ENCODE assay signal across 25 mouse cellular contexts in the genomic region with DNA sequence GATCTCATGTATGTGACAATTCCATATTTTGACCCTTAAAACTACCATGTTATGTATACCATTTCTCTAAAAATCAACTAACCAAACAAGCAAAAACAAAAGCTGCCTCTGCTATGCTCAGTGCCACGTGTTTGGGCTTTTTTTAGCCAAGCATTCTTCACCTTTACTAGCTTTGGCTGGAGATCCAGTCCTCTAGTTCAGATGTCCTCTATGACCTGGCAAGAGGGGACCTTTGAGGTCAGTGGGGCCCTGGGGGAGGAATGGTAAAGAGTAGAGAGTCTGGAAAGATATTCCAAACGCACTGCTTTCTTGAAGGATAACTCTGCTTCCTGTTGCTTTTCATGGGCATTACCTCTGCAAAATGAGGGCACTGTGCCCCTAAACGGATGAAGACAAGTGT.
A peak's percentile ranks its signal among the peaks of the same experiment; 100 is the strongest.
DNase-seq lines count a peak whose midpoint lies in the region; ATAC-seq lines count a peak whose summit lies in the region.
"Had no signal": no experiment of that assay in that cellular context is flagged by ENCODE, and none has a peak within 500 bp of the region (broad histone marks: within the 10 kb centered on the region; RNA-seq: fewer than 3 reads in every experiment).

No protein-coding gene starts in this region.

- peak; percentile 39 for DNase-seq in adrenal gland, postnatal 14 days
- no peak for DNase-seq in adrenal gland, adult 18-20 months (ENCODE audit: low spot score in 2 of 2)
- peak; percentile 77 for DNase-seq in kidney, adult 11 months
- peak; percentile 45 to 70 for DNase-seq in heart, adult 9 months (ENCODE audit: low spot score in 2 of 2)
- DNase-seq in heart, postnatal 4 days, result peak; percentile 47
- no peak for DNase-seq in retina, embryonic 14.5 days (ENCODE audit: low spot score)
- DNase-seq in left cerebral cortex, postnatal 25 days (ENCODE audit: low spot score in 2 of 2), result no peak
- DNase-seq: cerebellum, adult 18-20 months; cerebellum, postnatal 25 days; embryo, embryonic 11 days; layer of hippocampus, postnatal 36 days; liver, postnatal 0 days; lung, postnatal 14 days; right cerebral cortex, postnatal 14 days; spleen, adult 18-20 months; thymus, postnatal 25 days had no signal

- H3K4me1 ChIP-seq in kidney, embryonic 16.5 days (ENCODE audit: insufficient read depth, low read length), result peaks cover 21% of the 10 kb centered on the region
- H3K4me1 ChIP-seq: forebrain, embryonic 15.5 days; hindbrain, embryonic 13.5 days; midbrain, embryonic 13.5 days; neural tube, embryonic 13.5 days had no signal

- no peak for ATAC-seq in kidney, embryonic 16.5 days (ENCODE audit: low FRiP score, low TSS enrichment)
- ATAC-seq: CD4-positive, CD25-positive, alpha-beta regulatory T cell, adult 4 months; forebrain, embryonic 15.5 days; liver, postnatal 0 days; midbrain, embryonic 13.5 days; Patski had no signal

- no peaks in the 10 kb centered on the region for H3K9me3 ChIP-seq in kidney, embryonic 16.5 days (ENCODE audit: low read length)
- H3K9me3 ChIP-seq: forebrain, embryonic 15.5 days; hindbrain, embryonic 13.5 days; limb, embryonic 15.5 days; midbrain, embryonic 13.5 days; neural tube, embryonic 13.5 days had no signal

- intact Hi-C loops in left cerebral cortex, postnatal 25 days (cut with DNase I), result no loop called here

- no peaks in the 10 kb centered on the region for H3K36me3 ChIP-seq in kidney, embryonic 16.5 days (ENCODE audit: insufficient read depth, low read length)
- H3K36me3 ChIP-seq: forebrain, embryonic 15.5 days; hindbrain, embryonic 13.5 days; limb, embryonic 15.5 days; midbrain, embryonic 13.5 days; neural tube, embryonic 13.5 days had no signal

- no peak overlapping the region for H3K4me3 ChIP-seq in kidney, embryonic 16.5 days (ENCODE audit: low read length)
- H3K4me3 ChIP-seq: forebrain, embryonic 15.5 days; hindbrain, embryonic 13.5 days; layer of hippocampus, adult 2 months; limb, embryonic 15.5 days; midbrain, embryonic 13.5 days; neural tube, embryonic 13.5 days had no signal

- 71% methylated on average over 3 of the region's 3 CpGs for WGBS in kidney, embryonic 16.5 days

- H3K27me3 ChIP-seq in kidney, embryonic 16.5 days (ENCODE audit: insufficient read depth, low read length), result no peaks in the 10 kb centered on the region
- H3K27me3 ChIP-seq: forebrain, embryonic 15.5 days; hindbrain, embryonic 13.5 days; limb, embryonic 15.5 days; midbrain, embryonic 13.5 days; neural tube, embryonic 13.5 days; Patski had no signal

- H3K27ac ChIP-seq in kidney, embryonic 16.5 days (ENCODE audit: low read length), result no peak overlapping the region
- H3K27ac ChIP-seq: forebrain, embryonic 15.5 days; hindbrain, embryonic 13.5 days; layer of hippocampus, adult 2 months; limb, embryonic 15.5 days; midbrain, embryonic 13.5 days; neural tube, embryonic 13.5 days had no signal

- H3K4me2 ChIP-seq in kidney, embryonic 16.5 days (replicated peaks; ENCODE audit: low read depth, low read length), result no peak overlapping the region
- H3K4me2 ChIP-seq: forebrain, embryonic 15.5 days; hindbrain, embryonic 13.5 days; limb, embryonic 15.5 days; midbrain, embryonic 13.5 days; neural tube, embryonic 13.5 days had no signal

- no peak overlapping the region for H3K9ac ChIP-seq in kidney, embryonic 16.5 days (replicated peaks; ENCODE audit: low read length)
- H3K9ac ChIP-seq: forebrain, embryonic 15.5 days; hindbrain, embryonic 13.5 days; limb, embryonic 15.5 days; liver, postnatal 0 days; midbrain, embryonic 13.5 days; neural tube, embryonic 13.5 days had no signal

Comparison
In these comparisons a context has a peak if more than half of its experiments do, and no peak if none do; other contexts are left out.
1. DNase-seq: peak in adrenal gland, postnatal 14 days (single experiment), kidney, adult 11 months (single experiment), heart, adult 9 months (2 of 2) and heart, postnatal 4 days (single experiment); none in adrenal gland, adult 18-20 months (0 of 2), retina, embryonic 14.5 days (single experiment) and left cerebral cortex, postnatal 25 days (0 of 2).